46 mouse cellular contexts compared by ENCODE assay signal in the genomic region with DNA sequence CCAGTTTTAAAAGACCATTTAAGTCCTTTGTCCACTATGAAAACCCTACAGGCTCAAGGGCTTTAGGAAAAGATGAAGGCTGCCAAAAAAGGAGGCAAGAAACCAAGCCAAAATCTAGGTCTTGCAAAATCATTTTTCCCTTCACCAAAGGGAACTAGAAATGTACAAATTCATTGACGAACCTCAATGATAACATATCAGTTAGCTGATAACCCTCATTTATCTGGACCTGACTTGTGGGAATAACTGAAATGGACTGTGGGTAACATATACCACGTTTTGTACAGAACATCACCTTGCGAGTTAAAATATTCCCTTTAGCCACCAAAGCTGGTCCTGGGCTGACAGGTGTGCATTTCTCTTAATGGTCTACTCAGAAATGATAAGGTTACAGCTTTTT. TPM values are rescaled to one million over a fixed set of nuclear protein-coding genes. Genes with fewer than 3 reads are reported as not detected.
"Had no signal": no experiment of that assay in that cellular context is flagged by ENCODE, and none has a peak within 500 bp of the region (broad histone marks: within the 10 kb centered on the region; RNA-seq: fewer than 3 reads in every experiment).

No protein-coding gene starts in this region.

- H3K4me1 ChIP-seq: heart, embryonic 12.5 days; heart, embryonic 13.5 days; heart, embryonic 15.5 days; hindbrain, embryonic 10.5 days; hindbrain, embryonic 12.5 days; hindbrain, embryonic 13.5 days; hindbrain, embryonic 15.5 days; intestine, embryonic 15.5 days; kidney, embryonic 15.5 days had no signal

- H3K9me3 ChIP-seq: heart, embryonic 12.5 days; heart, embryonic 13.5 days; heart, embryonic 15.5 days; hindbrain, embryonic 10.5 days; hindbrain, embryonic 12.5 days; hindbrain, embryonic 13.5 days; hindbrain, embryonic 15.5 days; intestine, embryonic 15.5 days; kidney, embryonic 15.5 days had no signal

- DNase-seq: heart, postnatal 10 days; heart, postnatal 14 days; heart, postnatal 36 days; heart, postnatal 4 days; kidney, adult 11 months; kidney, adult 18-20 months; kidney, adult 2 months; kidney, adult 8-10 months; kidney, adult 9 months; kidney, postnatal 10 days; kidney, postnatal 14 days; kidney, postnatal 25 days; kidney, postnatal 36 days; kidney, postnatal 4 days; layer of hippocampus, adult 9-11 months; layer of hippocampus, postnatal 36 days had no signal

- H3K36me3 ChIP-seq: intestine, embryonic 15.5 days had no signal

- H3K27ac ChIP-seq: heart, embryonic 13.5 days; heart, embryonic 15.5 days; hindbrain, embryonic 10.5 days; hindbrain, embryonic 12.5 days; hindbrain, embryonic 13.5 days; hindbrain, embryonic 14.5 days; hindbrain, embryonic 15.5 days; hindbrain, postnatal 0 days; intestine, embryonic 15.5 days; kidney, embryonic 15.5 days; kidney, postnatal 0 days; layer of hippocampus, adult 2 months; left cerebral cortex, adult 2 months had no signal

- ATAC-seq: hindbrain, embryonic 16.5 days; hindbrain, postnatal 0 days; inflammation-experienced regulatory T-cells, adult 6 months; intestine, embryonic 15.5 days; intestine, postnatal 0 days had no signal

- H3K9ac ChIP-seq: heart, embryonic 12.5 days; heart, embryonic 13.5 days; heart, embryonic 15.5 days; hindbrain, embryonic 12.5 days; hindbrain, embryonic 13.5 days; hindbrain, embryonic 14.5 days; hindbrain, embryonic 15.5 days; intestine, embryonic 15.5 days; kidney, embryonic 15.5 days had no signal

- H3K4me2 ChIP-seq: heart, embryonic 11.5 days; heart, embryonic 12.5 days; heart, embryonic 13.5 days; heart, embryonic 15.5 days; hindbrain, embryonic 12.5 days; hindbrain, embryonic 13.5 days; hindbrain, embryonic 14.5 days; hindbrain, embryonic 15.5 days; intestine, embryonic 15.5 days; kidney, embryonic 15.5 days had no signal

- H3K27me3 ChIP-seq: heart, embryonic 12.5 days; heart, embryonic 13.5 days; heart, embryonic 15.5 days; hindbrain, embryonic 12.5 days; hindbrain, embryonic 13.5 days; hindbrain, embryonic 15.5 days; intestine, embryonic 15.5 days; kidney, embryonic 15.5 days had no signal

- H3K4me3 ChIP-seq: heart, embryonic 12.5 days; heart, embryonic 13.5 days; heart, embryonic 15.5 days; hindbrain, embryonic 10.5 days; hindbrain, embryonic 12.5 days; hindbrain, embryonic 13.5 days; hindbrain, embryonic 15.5 days; intestine, embryonic 15.5 days; kidney, embryonic 15.5 days; layer of hippocampus, adult 2 months; left cerebral cortex, adult 2 months had no signal

RNA-seq across cellular contexts. Expression of gene Gm10392, which starts 10.6 kb away (rescaled TPM):
- total RNA-seq: heart, postnatal 10 days; heart, postnatal 14 days; heart, postnatal 25 days; heart, postnatal 36 days; heart, postnatal 4 days; hindbrain, postnatal 0 days; layer of hippocampus, adult 18-20 months; layer of hippocampus, adult 2 months; layer of hippocampus, postnatal 10 days; layer of hippocampus, postnatal 14 days; layer of hippocampus, postnatal 25 days; layer of hippocampus, postnatal 36 days; left cerebral cortex, adult 18-20 months; left cerebral cortex, adult 2 months had no signal
- polyA plus RNA-seq: heart, embryonic 12.5 days; heart, embryonic 13.5 days; heart, embryonic 14.5 days; hindbrain, embryonic 11.5 days; hindbrain, embryonic 13.5 days; hindbrain, embryonic 14.5 days; hindbrain, postnatal 0 days; intestine, embryonic 14.5 days; intestine, embryonic 15.5 days; intestine, postnatal 0 days; kidney, adult 2 months; kidney, embryonic 14.5 days; kidney, embryonic 16.5 days; kidney, postnatal 0 days; large intestine, adult 2 months had no signal
